Mouse (Mus musculus) urinary bladder, postnatal 14 days (tissue): ENCODE measurements around the gene Foxp1.

ENCODE experiments used
- DNase-seq: peaks from one replicate; pipeline ENCODE4 v3.0.0; 2021; ENCODE audit warnings: low spot score

The Foxp1 gene

GRCm38 (mm10) chr6:98946731-98947130, 575.8 kb downstream of the Foxp1 start:
- DNase-seq, result no peak

GRCm38 (mm10) chr6:98945496-98946412, 576.8 kb downstream of the Foxp1 start:
- no peak for DNase-seq

DNA sequence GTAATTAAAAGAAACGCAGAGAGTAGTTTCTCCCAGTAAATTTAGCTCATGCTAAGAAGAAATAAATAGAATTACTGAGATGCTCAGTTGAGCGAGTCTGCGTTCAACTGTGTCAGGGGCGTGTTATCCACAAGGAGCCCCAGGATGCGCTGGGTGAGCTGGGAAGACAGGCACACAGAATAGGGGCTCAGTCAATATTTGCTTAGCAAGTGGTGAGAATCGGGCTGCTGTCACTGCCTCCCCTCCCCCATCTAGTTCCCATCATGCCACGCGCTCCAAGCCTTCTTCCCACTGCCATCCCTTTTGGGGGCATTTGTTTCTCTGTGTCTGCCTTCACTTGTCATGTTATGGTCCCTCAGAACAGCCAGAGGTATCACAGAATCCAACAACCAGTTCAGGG, 584.2 kb downstream of the Foxp1 start:
- DNase-seq, result no peak

DNA sequence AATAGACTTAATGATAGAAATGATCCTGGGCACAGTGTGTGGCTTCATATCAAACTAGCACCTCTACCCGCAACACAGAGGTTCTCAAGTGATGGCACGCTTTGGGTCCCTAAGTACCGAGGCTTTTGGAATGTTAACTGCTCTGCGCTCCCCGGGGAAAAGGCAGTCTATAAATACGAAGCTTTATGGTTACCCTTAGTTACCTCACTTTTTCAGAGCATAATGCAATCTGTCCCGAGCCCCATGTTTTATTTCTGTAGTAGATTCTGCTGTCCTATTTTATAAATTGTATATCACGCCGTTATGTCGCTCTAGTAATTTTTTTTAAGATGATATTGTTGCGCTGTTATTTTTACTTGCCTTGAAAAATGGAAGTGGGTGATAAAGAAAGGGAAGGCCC, 585.0 kb downstream of the Foxp1 start:
- no peak for DNase-seq

- DNase-seq, result no peak
These were observed 586.1 kb downstream of the Foxp1 start for GRCm38 (mm10) chr6:98936377-98936776.

- no peak for DNase-seq
These were observed 587.4 kb downstream of the Foxp1 start for GRCm38 (mm10) chr6:98935169-98935568.

GRCm38 (mm10) chr6:98934381-98934780, 588.1 kb downstream of the Foxp1 start:
- DNase-seq, result no peak

- DNase-seq, result no peak
These were observed 589.3 kb downstream of the Foxp1 start for GRCm38 (mm10) chr6:98933135-98933724.

DNA sequence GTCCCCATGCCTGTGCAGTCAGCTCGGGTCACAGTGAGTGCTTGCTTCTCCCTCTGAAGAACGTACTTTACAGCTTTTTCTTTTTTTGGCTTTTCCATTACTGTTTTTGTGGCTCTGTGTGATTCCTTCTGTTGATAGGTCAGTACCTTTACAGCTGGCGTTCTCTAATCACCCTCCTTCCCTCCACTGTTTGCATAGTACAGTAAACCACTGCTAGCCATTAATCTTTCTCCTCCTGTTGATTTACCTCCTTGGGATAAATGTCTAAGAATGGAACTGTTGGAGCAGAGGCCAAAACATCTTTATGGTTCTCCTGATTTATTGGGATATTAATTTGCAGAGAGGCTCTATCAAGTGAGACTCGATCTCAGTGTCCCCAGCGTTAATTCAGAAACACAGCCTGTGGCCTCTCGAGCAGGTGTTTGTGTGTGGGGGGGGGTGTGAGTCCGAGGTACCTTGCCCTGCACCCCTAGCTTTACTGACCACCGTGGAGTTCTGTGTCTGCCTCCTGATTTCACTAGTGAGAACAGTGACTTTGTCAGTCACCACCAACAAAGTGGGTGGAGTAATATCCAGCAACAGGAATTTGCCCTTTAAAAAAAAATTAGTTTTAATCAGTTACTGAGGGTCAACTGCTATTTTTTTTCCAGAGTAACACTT, 590.5 kb downstream of the Foxp1 start:
- no peak for DNase-seq

GRCm38 (mm10) chr6:98930652-98931300, 591.7 kb downstream of the Foxp1 start:
- DNase-seq, result no peak

DNA sequence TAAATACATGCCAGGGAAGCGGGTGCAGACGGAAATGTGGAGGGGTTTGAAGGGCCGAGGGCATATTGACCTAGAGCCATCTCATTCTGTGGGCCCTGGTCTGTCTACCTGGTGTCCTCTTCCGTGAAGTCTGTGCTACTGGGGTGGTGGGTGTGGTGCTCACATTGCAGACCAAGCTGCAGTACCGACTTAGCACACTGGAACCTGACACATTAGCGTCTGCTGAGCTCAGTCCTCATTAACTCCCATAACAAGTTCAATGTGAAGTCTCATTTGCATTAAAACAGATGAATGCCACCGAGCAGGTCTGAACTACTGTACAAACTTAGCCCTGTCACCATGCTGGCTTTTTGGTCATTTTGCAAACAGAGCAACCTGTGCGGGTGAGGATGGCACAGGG, 594.2 kb downstream of the Foxp1 start:
- no peak for DNase-seq

- no peak for DNase-seq
These were observed 621.3 kb downstream of the Foxp1 start for GRCm38 (mm10) chr6:98901259-98901658.

DNA sequence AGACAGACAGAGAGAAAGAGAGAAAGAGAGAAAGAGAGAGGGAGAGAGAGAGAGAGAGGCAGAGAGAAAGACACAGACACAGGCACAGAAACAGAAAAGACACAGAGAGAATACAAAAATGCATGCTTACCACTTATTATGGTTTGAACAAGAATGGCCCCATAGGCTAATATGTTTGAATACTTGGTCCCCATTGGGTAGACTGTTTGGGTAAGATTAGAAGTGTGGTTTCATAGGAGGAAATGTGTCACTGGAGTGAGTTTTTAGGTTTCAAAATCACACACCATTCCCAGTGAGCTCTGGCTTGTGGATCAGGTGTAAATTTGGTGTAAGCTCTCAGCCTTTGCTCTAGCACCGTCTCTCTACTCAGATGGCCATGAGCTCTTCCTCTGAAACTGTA, 644.3 kb downstream of the Foxp1 start:
- DNase-seq, result no peak

DNA sequence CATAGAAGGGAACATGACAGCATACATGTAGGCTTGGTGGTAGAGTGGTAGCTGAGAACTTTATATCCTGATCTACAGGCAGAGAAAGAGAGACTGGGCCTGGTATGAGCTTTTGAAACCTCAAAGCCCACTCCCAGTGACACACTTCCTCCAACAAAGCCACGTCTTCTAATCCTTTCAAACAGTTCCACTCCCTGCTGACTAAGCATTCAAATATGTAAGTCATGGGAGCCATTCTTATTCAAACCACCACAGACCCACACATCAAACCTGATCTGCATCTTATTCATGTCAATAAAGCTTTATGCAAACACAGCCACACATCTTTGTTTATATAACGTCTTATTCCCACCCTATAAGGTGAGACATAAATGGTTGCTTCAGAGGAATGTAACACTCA, 646.1 kb downstream of the Foxp1 start:
- DNase-seq, result no peak
